Mouse (Mus musculus) layer of hippocampus, postnatal 14 days (tissue): ENCODE measurements around the gene Abcb1b. TPM values are rescaled to one million over a fixed set of nuclear protein-coding genes. Genes with fewer than 3 reads are reported as not detected.
"Not testable (repeated sequence)": the region's sequence is repeated elsewhere in the genome, so short reads cannot be mapped to it uniquely, and the experiment has no call there.

ENCODE experiments used
- DNase-seq, 2 experiments: peaks; one replicate each; pipeline ENCODE4 v3.0.0; 2021 to 2022; ENCODE audit warnings: low spot score in 2 of 2, mixed read lengths in 1 of 2
- total RNA-seq, 2 experiments: library from RNA; stranded (reverse); gene quantifications; 2 replicates each; pipeline ENCODE4 v1.2.3; 2021

Gene Abcb1b
- total RNA-seq, 2 experiments from 2014 or later = 2.9 to 5.4 TPM

- no peak for DNase-seq
Observed at GRCm38 (mm10) chr5:8861811-8862210, 63.9 kb downstream of the Abcb1b start.

- no peak for DNase-seq
Observed at GRCm38 (mm10) chr5:8863580-8864337, 65.8 kb downstream of the Abcb1b start.

GRCm38 (mm10) chr5:8865630-8866029, 67.7 kb downstream of the Abcb1b start:
- not testable (repeated sequence) for DNase-seq

- no peak for DNase-seq
Observed at GRCm38 (mm10) chr5:8866366-8866765, 68.4 kb downstream of the Abcb1b start.

GRCm38 (mm10) chr5:8868019-8868418, 70.1 kb downstream of the Abcb1b start:
- no peak for DNase-seq

GRCm38 (mm10) chr5:8872979-8873915, 75.3 kb downstream of the Abcb1b start:
- DNase-seq = no peak

GRCm38 (mm10) chr5:8877086-8877485, 79.1 kb downstream of the Abcb1b start:
- no peak for DNase-seq

GRCm38 (mm10) chr5:8877800-8878199, 79.9 kb downstream of the Abcb1b start:
- no peak for DNase-seq

- DNase-seq = no peak
Observed at GRCm38 (mm10) chr5:8885837-8886236, 87.9 kb downstream of the Abcb1b start.

- DNase-seq = peak; percentile 49 to 71
Observed at GRCm38 (mm10) chr5:8893300-8894103, 95.6 kb downstream of the Abcb1b start, which contains the start of gene Abcb4. Abcb4 (plus strand) TSS chr5:8893717.

- DNase-seq = no peak
Observed at GRCm38 (mm10) chr5:8894104-8894425, 96.1 kb downstream of the Abcb1b start.

- no peak for DNase-seq
Observed at GRCm38 (mm10) chr5:8894641-8895490, 96.9 kb downstream of the Abcb1b start.

GRCm38 (mm10) chr5:8896198-8896597, 98.3 kb downstream of the Abcb1b start:
- DNase-seq = no peak

GRCm38 (mm10) chr5:8898246-8898645, 100.3 kb downstream of the Abcb1b start:
- DNase-seq = no peak

- no peak for DNase-seq
Observed at GRCm38 (mm10) chr5:8901001-8901400, 103.1 kb downstream of the Abcb1b start.

GRCm38 (mm10) chr5:8902141-8902817, 104.3 kb downstream of the Abcb1b start:
- DNase-seq = no peak

GRCm38 (mm10) chr5:8904539-8904938, 106.6 kb downstream of the Abcb1b start:
- DNase-seq = no peak

GRCm38 (mm10) chr5:8911567-8912198, 113.7 kb downstream of the Abcb1b start:
- no peak for DNase-seq
